Mouse (Mus musculus): ENCODE results near the gene Gm49320. TPM values are rescaled to one million over a fixed set of nuclear protein-coding genes. Genes with fewer than 3 reads are reported as not detected.

Gene Gm49320
- polyA plus RNA-seq, 1 experiment from 2014 or later = 0.74 TPM

DNA sequence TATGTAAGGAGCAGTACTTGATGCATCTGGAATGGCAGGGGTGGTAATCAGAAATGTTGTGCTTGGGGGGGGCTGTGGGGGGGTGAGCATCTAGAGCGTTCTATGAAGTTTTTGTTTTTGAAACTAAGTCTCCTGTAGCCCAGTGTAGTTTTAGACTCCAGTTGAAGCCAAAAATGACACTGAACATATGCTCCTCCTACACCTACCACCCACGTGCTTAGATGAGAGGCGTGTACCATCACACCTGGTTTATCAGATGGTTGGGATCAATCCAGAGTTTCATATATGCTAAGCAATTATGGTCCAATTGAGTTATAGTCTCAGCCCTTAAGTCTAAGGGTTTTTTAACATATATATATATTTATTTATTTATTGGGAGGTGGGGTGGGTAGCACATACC is 19.0 kb upstream of the Gm49320 start:
- no peaks in the 10 kb centered on the region for H3K9me3 ChIP-seq (ENCODE audit: control insufficient read depth)
- 75% methylated on average over 3 of the region's 3 CpGs for WGBS
- ATAC-seq = no peak

DNA sequence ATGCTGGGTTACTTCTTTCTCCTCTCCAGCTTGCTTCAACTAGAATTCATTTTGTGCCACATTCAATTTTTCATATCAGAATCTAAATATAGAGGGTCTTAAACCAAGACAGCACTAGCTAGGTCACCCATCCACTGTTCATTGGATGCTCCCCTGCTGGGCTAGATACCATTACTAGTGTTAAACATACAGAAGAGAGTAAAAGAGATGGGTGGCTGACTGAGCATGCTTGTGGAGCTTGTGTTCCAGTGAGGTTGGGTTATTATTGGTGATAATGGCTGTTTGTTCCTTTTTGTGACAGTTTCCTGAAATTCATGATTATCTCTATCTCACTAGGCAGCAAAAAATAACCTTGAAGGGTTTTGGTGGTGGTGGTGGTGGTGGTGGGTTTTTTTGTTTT is 16.6 kb upstream of the Gm49320 start:
- H3K4me1 ChIP-seq (replicated peaks; ENCODE audit: control insufficient read depth, insufficient read depth, low read length) = peaks cover 1% of the 10 kb centered on the region; the same call in 1 of the 2 replicates
- no peak overlapping the region for H3K27ac ChIP-seq (ENCODE audit: low read depth, low read length)
- peaks cover 13% of the 10 kb centered on the region; the same call in 1 of the 2 replicates for H3K27me3 ChIP-seq (replicated peaks; ENCODE audit: control insufficient read depth, insufficient read depth, low read length)
- no peak for ATAC-seq
- H3K9ac ChIP-seq (ENCODE audit: low read depth, low read length) = no peak overlapping the region
- TF ChIP-seq CTCF (IDR thresholded peaks at IDR 0.05; ENCODE audit: low read depth) = no peak
- H3K9me3 ChIP-seq (ENCODE audit: control insufficient read depth) = no peaks in the 10 kb centered on the region
- no peak overlapping the region for H3K4me3 ChIP-seq (ENCODE audit: low read depth, low read length)
- H3K4me2 ChIP-seq (replicated peaks; ENCODE audit: low read depth) = no peak overlapping the region
- no peaks in the 10 kb centered on the region for H3K36me3 ChIP-seq (ENCODE audit: control insufficient read depth, insufficient read depth)

More for the DNA sequence above, 19.0 kb upstream of the Gm49320 start:
- no peak overlapping the region for H3K9ac ChIP-seq (ENCODE audit: low read depth, low read length)
- 0 out of 2 replicates have a peak, but pooled peaks cover 8% of the 10 kb centered on the region for H3K4me1 ChIP-seq (replicated peaks; ENCODE audit: control insufficient read depth, insufficient read depth, low read length)
- no peak overlapping the region for H3K27ac ChIP-seq (ENCODE audit: low read depth, low read length)
- H3K36me3 ChIP-seq (ENCODE audit: control insufficient read depth, insufficient read depth) = no peaks in the 10 kb centered on the region
- no peak for TF ChIP-seq CTCF (IDR thresholded peaks at IDR 0.05; ENCODE audit: low read depth)
- H3K27me3 ChIP-seq (replicated peaks; ENCODE audit: control insufficient read depth, insufficient read depth, low read length) = peaks cover 21% of the 10 kb centered on the region
- H3K4me2 ChIP-seq (replicated peaks; ENCODE audit: low read depth) = no peak overlapping the region
- H3K4me3 ChIP-seq (ENCODE audit: low read depth, low read length) = no peak overlapping the region

GRCm38 (mm10) chr8:4226323-4226722 is 12.3 kb upstream of the Gm49320 start:
- H3K9ac ChIP-seq (ENCODE audit: low read depth, low read length) = no peak overlapping the region
- no peaks in the 10 kb centered on the region for H3K27me3 ChIP-seq (replicated peaks; ENCODE audit: control insufficient read depth, insufficient read depth, low read length)
- WGBS = 36% methylated on average over 4 of the region's 4 CpGs
- 0 out of 2 replicates have a peak, but pooled peaks have one; percentile 4 for ATAC-seq
- peak overlapping the region; percentile 33 for H3K4me3 ChIP-seq (ENCODE audit: low read depth, low read length)
- TF ChIP-seq CTCF (IDR thresholded peaks at IDR 0.05; ENCODE audit: low read depth) = peak; percentile 39; the same call in 1 of the 2 replicates
- no peaks in the 10 kb centered on the region; the same call in 1 of the 2 replicates for H3K4me1 ChIP-seq (replicated peaks; ENCODE audit: control insufficient read depth, insufficient read depth, low read length)
- no peaks in the 10 kb centered on the region for H3K36me3 ChIP-seq (ENCODE audit: control insufficient read depth, insufficient read depth)
- no peaks in the 10 kb centered on the region for H3K9me3 ChIP-seq (ENCODE audit: control insufficient read depth)
- H3K4me2 ChIP-seq (replicated peaks; ENCODE audit: low read depth) = peak overlapping the region; percentile 77
- no peak overlapping the region for H3K27ac ChIP-seq (ENCODE audit: low read depth, low read length)

DNA sequence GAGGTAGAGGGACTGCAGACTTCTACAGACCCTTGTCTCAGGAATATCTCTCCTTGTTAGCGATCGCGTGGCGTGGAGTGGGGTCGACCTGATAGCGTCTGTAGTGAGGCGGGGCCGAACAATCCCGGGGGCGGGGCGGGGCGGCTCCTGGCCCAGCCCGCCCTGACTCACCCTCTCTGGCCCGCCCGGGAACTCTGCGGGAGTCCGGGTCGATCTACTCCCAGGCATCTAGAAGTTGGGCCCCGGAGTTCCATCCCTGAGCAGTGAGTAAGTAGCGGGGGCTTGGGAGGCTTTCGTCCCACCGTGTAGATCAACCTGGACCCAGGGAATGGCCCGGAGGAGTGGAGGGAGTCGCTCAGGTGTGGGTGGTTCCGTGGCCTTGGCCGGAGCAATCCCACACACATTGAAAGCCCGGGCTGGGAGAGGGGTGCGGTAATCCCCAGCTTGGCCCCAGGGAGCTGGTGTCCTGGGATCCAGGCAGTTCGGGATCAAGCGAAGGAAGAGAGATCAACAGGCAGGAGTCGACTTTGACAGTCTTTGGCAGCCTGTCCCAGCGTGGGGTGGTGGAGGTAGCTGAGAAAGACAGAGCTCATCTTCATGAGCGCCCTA is 11.8 kb upstream of the Gm49320 start, which contains the start of gene Lrrc8e:
Lrrc8e (plus strand) TSS at position 89 of the 609 bp plus-strand sequence.
- Histone ChIP-seq H3K27me3 (replicated peaks; ENCODE audit: control insufficient read depth, insufficient read depth, low read length) (no peaks in the 10 kb centered on the region), H3K9me3 (ENCODE audit: control insufficient read depth) (no peaks in the 10 kb centered on the region), H3K27ac (ENCODE audit: low read depth, low read length) (no peak within 1 kb of the TSS), H3K4me3 (ENCODE audit: low read depth, low read length) (peak within 1 kb of the TSS; percentile 33), H3K4me2 (replicated peaks; ENCODE audit: low read depth) (peak within 1 kb of the TSS; percentile 77), H3K36me3 (ENCODE audit: control insufficient read depth, insufficient read depth) (no peaks in the 10 kb centered on the region), H3K4me1 (replicated peaks; ENCODE audit: control insufficient read depth, insufficient read depth, low read length) (no peaks in the 10 kb centered on the region; the same call in 1 of the 2 replicates), H3K9ac (ENCODE audit: low read depth, low read length) (0 out of 2 replicates have a peak within 1 kb of the TSS, but pooled peaks have one; percentile 34)
- peak; percentile 69 for ATAC-seq
- 6% methylated on average over 33 of the region's 33 CpGs for WGBS
- TF ChIP-seq CTCF (IDR thresholded peaks at IDR 0.05; ENCODE audit: low read depth) = no peak

GRCm38 (mm10) chr8:4227919-4228318 is 10.7 kb upstream of the Gm49320 start:
- WGBS = 94% methylated on average over 4 of the region's 4 CpGs
- no peak overlapping the region for H3K9ac ChIP-seq (ENCODE audit: low read depth, low read length)

DNA sequence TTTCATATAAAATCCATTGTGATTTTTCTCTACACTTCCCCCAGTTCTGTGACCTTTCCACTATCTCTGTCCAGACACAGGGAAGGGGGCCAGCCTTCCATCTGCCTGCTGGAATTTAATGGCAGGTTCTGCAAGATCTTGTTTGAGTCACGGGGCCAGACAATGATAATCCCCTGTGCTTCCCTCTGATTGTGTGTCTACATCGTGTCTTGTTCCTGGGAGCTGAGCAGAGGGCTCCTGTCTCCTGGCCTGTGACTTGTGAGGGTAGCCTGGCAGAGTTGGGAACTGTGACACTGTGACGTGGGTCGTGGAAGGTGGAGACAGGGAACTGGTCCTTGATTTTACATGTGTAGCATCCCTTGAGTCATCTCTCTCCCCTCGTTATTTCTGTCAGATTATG is 8.9 kb upstream of the Gm49320 start:
- ATAC-seq = no peak
- no peak overlapping the region for H3K4me2 ChIP-seq (replicated peaks; ENCODE audit: low read depth)
- no peak for TF ChIP-seq CTCF (IDR thresholded peaks at IDR 0.05; ENCODE audit: low read depth)
- no peak overlapping the region for H3K27ac ChIP-seq (ENCODE audit: low read depth, low read length)
- no peaks in the 10 kb centered on the region for H3K9me3 ChIP-seq (ENCODE audit: control insufficient read depth)
- H3K4me1 ChIP-seq (replicated peaks; ENCODE audit: control insufficient read depth, insufficient read depth, low read length) = no peaks in the 10 kb centered on the region; the same call in 1 of the 2 replicates
- no peak overlapping the region for H3K4me3 ChIP-seq (ENCODE audit: low read depth, low read length)
- H3K27me3 ChIP-seq (replicated peaks; ENCODE audit: control insufficient read depth, insufficient read depth, low read length) = no peaks in the 10 kb centered on the region
- no peaks in the 10 kb centered on the region for H3K36me3 ChIP-seq (ENCODE audit: control insufficient read depth, insufficient read depth)
- WGBS = 69% methylated on average over 5 of the region's 5 CpGs
- H3K9ac ChIP-seq (ENCODE audit: low read depth, low read length) = no peak overlapping the region

More at GRCm38 (mm10) chr8:4227919-4228318, 10.7 kb upstream of the Gm49320 start:
- Histone ChIP-seq H3K27me3 (replicated peaks; ENCODE audit: control insufficient read depth, insufficient read depth, low read length) (no peaks in the 10 kb centered on the region), H3K27ac (ENCODE audit: low read depth, low read length) (no peak overlapping the region), H3K4me2 (replicated peaks; ENCODE audit: low read depth) (no peak overlapping the region), H3K4me1 (replicated peaks; ENCODE audit: control insufficient read depth, insufficient read depth, low read length) (no peaks in the 10 kb centered on the region; the same call in 1 of the 2 replicates), H3K4me3 (ENCODE audit: low read depth, low read length) (no peak overlapping the region), H3K36me3 (ENCODE audit: control insufficient read depth, insufficient read depth) (no peaks in the 10 kb centered on the region), H3K9me3 (ENCODE audit: control insufficient read depth) (no peaks in the 10 kb centered on the region)
- TF ChIP-seq CTCF (IDR thresholded peaks at IDR 0.05; ENCODE audit: low read depth) = no peak
- ATAC-seq = no peak
